Mouse (Mus musculus) heart, postnatal 0 days (tissue): ENCODE data around the gene Eif3l. TPM values are rescaled to one million over a fixed set of nuclear protein-coding genes. Genes with fewer than 3 reads are reported as not detected.
A peak's percentile ranks its signal among the peaks of the same experiment; 100 is the strongest.

Experiments used
- ATAC-seq: fragments of 200-750 bp; cut with Nextera tagmentation; 2 replicates; pipeline ENCODE4 v1.8.0; 2017; ENCODE audit warnings: low read depth, moderate number of reproducible peaks, moderate library complexity; ENCODE audit not compliant: insufficient read depth
- DNase-seq: peaks from one replicate; pipeline ENCODE4 v3.0.0-alpha.2; 2016; ENCODE audit warnings: low spot score
- H3K27ac ChIP-seq: fragments of 300-500 bp; sonication (generic); 2 replicates; pipeline ENCODE4 v1.5.1; 2014; ENCODE audit warnings: low read depth, mild to moderate bottlenecking
- H3K27me3 ChIP-seq: fragments of 300-500 bp; sonication (generic); 2 replicates; pipeline ENCODE4 v1.6.1; 2014; ENCODE audit warnings: low read length, mixed read lengths; ENCODE audit not compliant: control insufficient read depth, insufficient read depth
- H3K36me3 ChIP-seq: fragments of 300-500 bp; sonication (generic); replicated peaks from 2 replicates; pipeline ENCODE4 v1.6.1; 2014; ENCODE audit warnings: low read length, mixed read lengths; ENCODE audit not compliant: control insufficient read depth, insufficient read depth
- H3K4me1 ChIP-seq: fragments of 300-500 bp; sonication (generic); 2 replicates; pipeline ENCODE4 v1.6.1; 2014; ENCODE audit warnings: antibody characterized with exemption; ENCODE audit not compliant: control insufficient read depth, insufficient read depth
- H3K4me2 ChIP-seq: fragments of 300-500 bp; sonication (generic); 2 replicates; pipeline ENCODE4 v1.6.1; 2014; ENCODE audit warnings: low read depth, mild to moderate bottlenecking, low read length, moderate library complexity
- H3K4me3 ChIP-seq: fragments of 300-500 bp; sonication (generic); 2 replicates; pipeline ENCODE4 v1.5.1; 2014; ENCODE audit warnings: low read depth, low read length
- H3K9ac ChIP-seq: fragments of 300-500 bp; sonication (generic); replicated peaks from 2 replicates; pipeline ENCODE4 v1.6.1; 2014; ENCODE audit warnings: low read depth, low read length, mixed read lengths
- H3K9me3 ChIP-seq: fragments of 300-500 bp; sonication (generic); replicated peaks from 2 replicates; pipeline ENCODE4 v1.6.1; 2016; ENCODE audit warnings: low read length; ENCODE audit not compliant: control insufficient read depth
- CTCF ChIP-seq: IDR thresholded peaks from 2 replicates; pipeline ENCODE4 v1.5.1; 2016; ENCODE audit warnings: antibody characterized with exemption, control low read depth, low read depth
- EP300 ChIP-seq: IDR thresholded peaks from 2 replicates; pipeline ENCODE4 v1.6.1; 2016; ENCODE audit warnings: antibody characterized with exemption, low read depth
- WGBS: fragments of 180-500 bp; shearing (Covaris S2); extraction: QIAGEN DNeasy Blood & Tissue Kit; methylation state at CpG from one replicate; pipeline ENCODE4 v1.1.7; 2014; 5-methylcytosine and 5-hydroxymethylcytosine counted together
- polyA plus RNA-seq: library from polyadenylated mRNA; unstranded; fragments of >200 nt; fragmentation: Nextera tagmentation; extraction: Ambion mirVana; gene quantifications from 2 replicates; pipeline ENCODE4 v1.2.1, GENCODE M21; 2015
- total RNA-seq: library from RNA; depleted of rRNA; stranded (reverse); fragments of >200 nt; gene quantifications from 2 replicates; pipeline ENCODE4 v1.2.3, GENCODE M21; 2014; ENCODE audit warnings: low replicate concordance

The Eif3l gene
- total and polyA plus RNA-seq, 2 experiments from 2014 or later, result 123 to 183 TPM

DNA sequence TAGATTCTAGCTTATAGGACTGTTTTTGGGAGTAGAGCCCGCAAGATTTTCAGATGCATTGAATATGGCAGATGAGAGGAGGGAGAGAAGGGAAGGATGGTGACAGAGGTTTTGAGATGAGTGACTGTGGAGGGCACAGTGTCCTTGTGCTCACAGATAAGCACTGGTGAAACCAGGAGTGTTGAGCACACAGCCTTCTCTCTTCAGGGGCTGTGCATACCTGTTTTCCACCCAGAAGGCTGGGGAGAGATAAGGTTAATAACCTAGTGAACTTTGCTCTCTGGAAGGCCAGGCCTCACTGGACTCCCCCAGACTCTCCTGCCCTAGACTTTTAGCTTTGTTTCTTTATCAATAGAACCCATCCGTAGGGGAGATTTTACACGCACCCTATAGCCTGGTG is 6.6 kb upstream of the Eif3l start:
- Histone ChIP-seq H3K4me3 (no peak overlapping the region), H3K36me3 (no peaks in the 10 kb centered on the region), H3K27ac (no peak overlapping the region), H3K27me3 (no peaks in the 10 kb centered on the region), H3K4me2 (no peak overlapping the region), H3K9ac (no peak overlapping the region), H3K9me3 (no peaks in the 10 kb centered on the region), H3K4me1 (0 out of 2 replicates have a peak, but pooled peaks cover 3% of the 10 kb centered on the region)
- ATAC-seq (no peak), DNase-seq (no peak)
- TF ChIP-seq EP300 (no peak), CTCF (no peak)
- WGBS, result 62% methylated on average over 3 of the region's 3 CpGs

GRCm38 (mm10) chr15:79071117-79072039 is 3.6 kb upstream of the Eif3l start:
- TF ChIP-seq CTCF (peak; percentile 72), EP300 (no peak)
- Histone ChIP-seq H3K9ac (no peak overlapping the region), H3K27ac (no peak overlapping the region), H3K27me3 (no peaks in the 10 kb centered on the region), H3K9me3 (no peaks in the 10 kb centered on the region), H3K36me3 (peaks cover 3% of the 10 kb centered on the region; the same call in 1 of the 2 replicates), H3K4me1 (peaks cover 6% of the 10 kb centered on the region), H3K4me2 (no peak overlapping the region), H3K4me3 (no peak overlapping the region)
- DNase-seq (peak; percentile 47), ATAC-seq (no peak)
- 64% methylated on average over 5 of the region's 5 CpGs for WGBS

DNA sequence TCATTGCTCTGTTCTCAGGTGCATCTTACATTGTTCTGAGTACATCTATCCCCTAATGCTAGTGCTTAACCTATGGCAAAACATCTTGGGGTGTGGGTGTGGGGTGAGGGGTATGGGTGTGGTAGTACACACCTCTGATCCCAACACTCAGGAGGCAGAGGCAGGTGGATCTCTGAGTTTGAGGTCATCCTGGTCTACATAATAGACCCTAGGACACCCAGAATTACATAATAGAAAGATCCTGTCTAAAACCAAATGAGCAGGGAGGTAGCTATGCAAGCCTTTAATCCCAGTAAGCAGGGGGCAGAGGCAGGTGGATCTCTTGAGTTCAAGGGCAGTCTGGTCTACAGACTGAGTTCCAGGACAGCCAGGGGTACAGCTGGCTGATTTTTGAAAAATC is 1.2 kb upstream of the Eif3l start:
- no peak overlapping the region for H3K27ac ChIP-seq
- ATAC-seq (no peak), DNase-seq (no peak)
- H3K4me3 ChIP-seq, result no peak overlapping the region
- H3K4me2 ChIP-seq, result no peak overlapping the region
- H3K9me3 ChIP-seq, result no peaks in the 10 kb centered on the region
- H3K27me3 ChIP-seq, result no peaks in the 10 kb centered on the region
- H3K4me1 ChIP-seq, result peaks cover 6% of the 10 kb centered on the region
- H3K9ac ChIP-seq, result no peak overlapping the region
- TF ChIP-seq CTCF (no peak), EP300 (no peak)
- peaks cover 27% of the 10 kb centered on the region for H3K36me3 ChIP-seq

- Histone ChIP-seq H3K36me3 (peaks cover 34% of the 10 kb centered on the region), H3K27me3 (no peaks in the 10 kb centered on the region), H3K4me3 (peak overlapping the region; percentile 83), H3K9ac (peak overlapping the region; percentile 83), H3K27ac (peak overlapping the region; percentile 89), H3K4me1 (peaks cover 6% of the 10 kb centered on the region), H3K9me3 (no peaks in the 10 kb centered on the region), H3K4me2 (peak overlapping the region; percentile 92)
- DNase-seq (no peak), ATAC-seq (no peak)
- no peak for TF ChIP-seq CTCF
- no peak for TF ChIP-seq EP300
- WGBS, result 27% methylated on average over 10 of the region's 10 CpGs
Measured at GRCm38 (mm10) chr15:79074446-79074845, 533 bp upstream of the Eif3l start.

DNA sequence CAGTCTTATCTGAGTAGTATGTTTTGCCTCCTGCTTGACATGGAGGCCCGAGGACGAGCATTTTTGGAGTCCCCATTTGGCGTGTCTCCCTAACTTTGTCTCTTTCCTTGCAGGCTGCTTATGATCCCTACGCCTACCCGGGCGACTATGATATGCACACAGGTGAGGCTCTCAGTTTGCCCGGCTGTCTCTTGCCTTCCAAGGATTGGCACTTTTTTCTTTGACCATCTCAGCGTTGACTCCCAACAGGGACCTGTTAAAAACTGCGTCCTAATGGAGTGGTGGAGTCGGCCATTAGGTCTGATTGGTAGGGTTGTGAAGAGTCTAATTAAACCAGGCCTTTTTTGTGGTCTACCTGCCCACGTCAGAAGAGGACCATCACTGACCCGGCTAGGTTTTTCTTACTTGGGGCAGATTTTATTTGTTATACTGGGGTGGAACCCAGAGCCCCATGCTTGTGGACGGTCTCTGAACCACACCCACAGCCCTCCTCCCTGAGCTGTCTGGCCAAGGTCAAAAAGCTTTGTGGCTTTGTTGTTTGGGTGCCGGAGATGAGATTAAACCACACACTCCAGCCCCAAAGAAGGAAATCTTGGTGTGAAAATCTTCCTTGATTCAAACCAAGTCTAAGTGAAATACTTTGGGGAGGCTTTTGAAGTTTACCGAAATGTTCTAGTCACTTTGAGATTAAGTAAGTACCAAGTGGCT is 833 bp downstream of the Eif3l start:
- Histone ChIP-seq H3K9ac (peak overlapping the region; percentile 83), H3K36me3 (peaks cover 46% of the 10 kb centered on the region), H3K9me3 (no peaks in the 10 kb centered on the region), H3K4me1 (peaks cover 6% of the 10 kb centered on the region), H3K4me2 (peak overlapping the region; percentile 92), H3K27ac (peak overlapping the region; percentile 89), H3K27me3 (no peaks in the 10 kb centered on the region), H3K4me3 (peak overlapping the region; percentile 83)
- no peak for ATAC-seq
- 30% methylated on average over 15 of the region's 15 CpGs for WGBS
- no peak for TF ChIP-seq CTCF
- TF ChIP-seq EP300, result no peak
- DNase-seq, result no peak
